Mouse (Mus musculus) adrenal gland, adult 8-10 months (tissue): ENCODE results near the gene Astn2. TPM values are rescaled to one million over a fixed set of nuclear protein-coding genes. Genes with fewer than 3 reads are reported as not detected.

Source experiments
- DNase-seq: peaks from one replicate; pipeline ENCODE4 v3.0.0; 2022
- total RNA-seq, 4 experiments: library from RNA; stranded (reverse); gene quantifications; 2 replicates each; pipeline ENCODE4 v1.2.4; 2022

Astn2 gene
- total RNA-seq, 4 experiments from 2014 or later: 1.4 to 1.9 (median 1.6) TPM

- no peak for DNase-seq
These were observed 1005.0 kb downstream of the Astn2 start for GRCm38 (mm10) chr4:65399457-65399856.

GRCm38 (mm10) chr4:65396806-65397205 is 1007.6 kb downstream of the Astn2 start:
- no peak for DNase-seq

GRCm38 (mm10) chr4:65391001-65391400 is 1013.4 kb downstream of the Astn2 start:
- DNase-seq: no peak

- DNase-seq: no peak
These were observed 1021.3 kb downstream of the Astn2 start for GRCm38 (mm10) chr4:65383070-65383469.

- no peak for DNase-seq
These were observed 1025.0 kb downstream of the Astn2 start for GRCm38 (mm10) chr4:65379461-65379860.

GRCm38 (mm10) chr4:65376571-65376970 is 1027.8 kb downstream of the Astn2 start:
- no peak for DNase-seq

GRCm38 (mm10) chr4:65373841-65374240 is 1030.6 kb downstream of the Astn2 start:
- no peak for DNase-seq

- no peak for DNase-seq
These were observed 1031.7 kb downstream of the Astn2 start for GRCm38 (mm10) chr4:65372731-65373130.

GRCm38 (mm10) chr4:65367135-65367534 is 1037.3 kb downstream of the Astn2 start:
- no peak for DNase-seq

- DNase-seq: no peak
These were observed 1049.8 kb downstream of the Astn2 start for GRCm38 (mm10) chr4:65354580-65354979.

GRCm38 (mm10) chr4:65350521-65350920 is 1053.9 kb downstream of the Astn2 start:
- DNase-seq: no peak

GRCm38 (mm10) chr4:65341766-65342165 is 1062.6 kb downstream of the Astn2 start:
- DNase-seq: no peak

GRCm38 (mm10) chr4:65333718-65334117 is 1070.7 kb downstream of the Astn2 start:
- DNase-seq: no peak
